Mouse (Mus musculus): Measurements from ENCODE around the gene Prrg1.

Gene Prrg1

GRCm38 (mm10) chrX:78583202-78584004 lies at the start of gene Prrg1:
Gene Prrg1 (minus strand): TSS chrX:78583896.
- peak; percentile 81 for DNase-seq (ENCODE audit: low read depth, low spot score)

GRCm38 (mm10) chrX:78605814-78606213 lies 22.1 kb upstream of the Prrg1 start:
- DNase-seq (ENCODE audit: low read depth, low spot score): peak; percentile 4

- DNase-seq (ENCODE audit: low read depth, low spot score): no peak
These were observed 9.4 kb upstream of the Prrg1 start for GRCm38 (mm10) chrX:78593138-78593537.

GRCm38 (mm10) chrX:78582854-78583201 lies 868 bp downstream of the Prrg1 start:
- DNase-seq (ENCODE audit: low read depth, low spot score): peak; percentile 27

- DNase-seq (ENCODE audit: low read depth, low spot score): no peak
These were observed 20.2 kb downstream of the Prrg1 start for GRCm38 (mm10) chrX:78563451-78563850.

- no peak for DNase-seq (ENCODE audit: low read depth, low spot score)
These were observed 30.3 kb downstream of the Prrg1 start for GRCm38 (mm10) chrX:78553399-78553798.

- DNase-seq (ENCODE audit: low read depth, low spot score): no peak
These were observed 31.0 kb downstream of the Prrg1 start for GRCm38 (mm10) chrX:78552704-78553103.

- no peak for DNase-seq (ENCODE audit: low read depth, low spot score)
These were observed 36.0 kb downstream of the Prrg1 start for GRCm38 (mm10) chrX:78547696-78548095.

- peak; percentile 8 for DNase-seq (ENCODE audit: low read depth, low spot score)
These were observed 44.0 kb downstream of the Prrg1 start for GRCm38 (mm10) chrX:78539734-78540133.

- DNase-seq (ENCODE audit: low read depth, low spot score): no peak
These were observed 44.9 kb downstream of the Prrg1 start for GRCm38 (mm10) chrX:78538632-78539316.

GRCm38 (mm10) chrX:78518301-78518700 lies 65.4 kb downstream of the Prrg1 start:
- DNase-seq (ENCODE audit: low read depth, low spot score): no peak

GRCm38 (mm10) chrX:78482987-78483386 lies 100.7 kb downstream of the Prrg1 start:
- DNase-seq (ENCODE audit: low read depth, low spot score): no peak

- no peak for DNase-seq (ENCODE audit: low read depth, low spot score)
These were observed 104.0 kb downstream of the Prrg1 start for GRCm38 (mm10) chrX:78479710-78480109.

- DNase-seq (ENCODE audit: low read depth, low spot score): no peak
These were observed 149.3 kb downstream of the Prrg1 start for GRCm38 (mm10) chrX:78434357-78434756.

- peak; percentile 12 for DNase-seq (ENCODE audit: low read depth, low spot score)
These were observed 180.3 kb downstream of the Prrg1 start for GRCm38 (mm10) chrX:78403346-78403745.

Data from ES-CJ7 (cell line).